Mouse (Mus musculus): ENCODE data around the gene Nr2f1.

- TF ChIP-seq CTCF (IDR thresholded peaks at IDR 0.05; ENCODE audit: low read depth, low read length) (no peak), POLR2A (IDR thresholded peaks at IDR 0.05; ENCODE audit: borderline replicate concordance, low read depth, low read length) (no peak)
Measured at GRCm38 (mm10) chr13:78210748-78211089, 11.2 kb upstream of the Nr2f1 start.

Measured in bone marrow macrophage, adult 2 months (primary cell).